Comparison of ENCODE assay signal across 7 mouse cellular contexts in the genomic region with DNA sequence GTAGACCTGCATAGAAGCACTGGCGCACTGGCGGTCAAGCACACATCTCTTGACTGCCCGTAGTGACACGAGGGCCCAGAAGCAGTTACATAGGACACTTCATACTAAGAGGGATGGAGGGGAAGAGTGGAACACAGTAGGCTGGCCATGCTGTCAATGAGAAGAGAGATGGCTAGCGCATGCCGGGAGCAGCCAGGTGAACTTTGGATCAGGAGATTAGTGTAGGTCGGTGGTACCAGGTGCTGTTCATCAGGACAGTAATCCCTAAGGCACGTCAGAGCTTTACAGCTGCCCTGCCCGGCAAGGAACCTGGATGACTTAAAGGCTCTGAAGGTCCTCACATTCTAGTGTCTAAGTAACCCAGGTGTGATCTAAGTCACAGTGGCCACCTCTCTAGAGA. TPM values are rescaled to one million over a fixed set of nuclear protein-coding genes. Genes with fewer than 3 reads are reported as not detected.
DNase-seq lines count a peak whose midpoint lies in the region; ATAC-seq and TF ChIP-seq lines count a peak whose summit lies in the region.

No protein-coding gene starts in this region.

- H3K4me1 ChIP-seq in lung, postnatal 0 days (ENCODE audit: insufficient read depth, low read depth, low read length), result 0 out of 2 replicates have a peak, but pooled peaks cover 5% of the 10 kb centered on the region
- peaks cover 10% of the 10 kb centered on the region for H3K4me1 ChIP-seq in hindbrain, embryonic 12.5 days
- H3K4me1 ChIP-seq in stomach, postnatal 0 days (replicated peaks; ENCODE audit: control insufficient read depth, insufficient read depth), result peaks cover 2% of the 10 kb centered on the region; the same call in 1 of the 2 replicates

- H3K9ac ChIP-seq in lung, postnatal 0 days (replicated peaks; ENCODE audit: low read depth), result no peak overlapping the region
- no peak overlapping the region for H3K9ac ChIP-seq in hindbrain, embryonic 12.5 days
- H3K9ac ChIP-seq in stomach, postnatal 0 days (ENCODE audit: low read length), result no peak overlapping the region

- TF ChIP-seq CTCF in lung, postnatal 0 days (IDR thresholded peaks at IDR 0.05), result no peak
- TF ChIP-seq CTCF in stomach, postnatal 0 days (IDR thresholded peaks at IDR 0.05; ENCODE audit: low read depth), result no peak

- 58% methylated on average over 9 of the region's 9 CpGs for WGBS in lung, postnatal 0 days
- WGBS in hindbrain, embryonic 12.5 days, result 90% methylated on average over 9 of the region's 9 CpGs
- WGBS in stomach, postnatal 0 days, result 48% methylated on average over 9 of the region's 9 CpGs

- DNase-seq in lung, postnatal 0 days (ENCODE audit: low spot score), result no peak
- no peak for DNase-seq in lung, postnatal 36 days
- peak; percentile 17 for DNase-seq in liver
- DNase-seq in stomach, postnatal 0 days (ENCODE audit: low spot score), result peak; percentile 31
- DNase-seq in left cerebral cortex, postnatal 10 days (ENCODE audit: extremely low spot score in 1 of 2, low spot score in 2 of 2), result no peak
- DNase-seq in cerebellum, postnatal 4 days (ENCODE audit: low spot score in 2 of 2), result no peak

- ATAC-seq in lung, postnatal 0 days, result no peak
- no peak for ATAC-seq in hindbrain, embryonic 12.5 days (ENCODE audit: low FRiP score)
- ATAC-seq in stomach, postnatal 0 days (ENCODE audit: low FRiP score, low TSS enrichment), result 0 out of 2 replicates have a peak, but pooled peaks have one; percentile 15

- no peak for TF ChIP-seq EP300 in lung, postnatal 0 days (IDR thresholded peaks at IDR 0.05)
- no peak for TF ChIP-seq EP300 in stomach, postnatal 0 days (optimal IDR thresholded peaks at IDR 0.05)

- H3K36me3 ChIP-seq in lung, postnatal 0 days (ENCODE audit: insufficient read depth, low read length), result no peaks in the 10 kb centered on the region
- H3K36me3 ChIP-seq in hindbrain, embryonic 12.5 days, result no peaks in the 10 kb centered on the region
- H3K36me3 ChIP-seq in stomach, postnatal 0 days (ENCODE audit: control insufficient read depth, insufficient read depth, low read length), result no peaks in the 10 kb centered on the region

- intact Hi-C loops in left cerebral cortex, postnatal 10 days (cut with DNase I), result loop anchor here (5.0 kb wide), 1 partner anchor 53 kb away; no protein-coding TSS in a partner anchor

- no peaks in the 10 kb centered on the region for H3K9me3 ChIP-seq in lung, postnatal 0 days (ENCODE audit: low read length)
- no peaks in the 10 kb centered on the region for H3K9me3 ChIP-seq in hindbrain, embryonic 12.5 days (replicated peaks)
- H3K9me3 ChIP-seq in stomach, postnatal 0 days (ENCODE audit: control insufficient read depth, low read length), result no peaks in the 10 kb centered on the region

- H3K27ac ChIP-seq in lung, postnatal 0 days (ENCODE audit: low read length), result peak overlapping the region; percentile 66; the same call in 1 of the 2 replicates
- no peak overlapping the region for H3K27ac ChIP-seq in hindbrain, embryonic 12.5 days
- H3K27ac ChIP-seq in stomach, postnatal 0 days (replicated peaks), result peak overlapping the region; percentile 83

- H3K4me3 ChIP-seq in lung, postnatal 0 days (ENCODE audit: low read depth, low read length), result no peak overlapping the region
- peak overlapping the region; percentile 96; the same call in 1 of the 2 replicates for H3K4me3 ChIP-seq in hindbrain, embryonic 12.5 days
- peak overlapping the region; percentile 89; the same call in 1 of the 2 replicates for H3K4me3 ChIP-seq in stomach, postnatal 0 days (ENCODE audit: low read depth, low read length)

- H3K4me2 ChIP-seq in lung, postnatal 0 days (replicated peaks; ENCODE audit: low read depth, low read length), result peak overlapping the region; percentile 86
- H3K4me2 ChIP-seq in hindbrain, embryonic 12.5 days (replicated peaks), result peak overlapping the region; percentile 77
- H3K4me2 ChIP-seq in stomach, postnatal 0 days (replicated peaks; ENCODE audit: low read depth), result peak overlapping the region; percentile 86

- no peaks in the 10 kb centered on the region for H3K27me3 ChIP-seq in lung, postnatal 0 days (replicated peaks; ENCODE audit: insufficient read depth, low read length)
- H3K27me3 ChIP-seq in hindbrain, embryonic 12.5 days, result no peaks in the 10 kb centered on the region
- H3K27me3 ChIP-seq in stomach, postnatal 0 days (ENCODE audit: control insufficient read depth, insufficient read depth, low read length), result no peaks in the 10 kb centered on the region

RNA-seq across cellular contexts. Expression of a gene that starts 23.7 kb away (rescaled TPM):
- polyA plus RNA-seq in lung, postnatal 0 days (2015; fragmentation: Nextera tagmentation; extraction: Ambion mirVana), result 18.1 and 20.0 TPM in 2 replicates
- polyA plus RNA-seq in hindbrain, embryonic 12.5 days (2016; fragmentation: Nextera tagmentation; extraction: Ambion mirVana), result 24.1 and 26.1 TPM in 2 replicates
- polyA plus RNA-seq in stomach, postnatal 0 days (2015; fragmentation: Nextera tagmentation; extraction: Ambion mirVana), result 17.8 and 18.1 TPM in 2 replicates
- total RNA-seq in left cerebral cortex, postnatal 10 days (2021), result 10 to 100 TPM; 59.1 to 61.7 TPM

RNA-seq across cellular contexts. Expression of a gene that starts 55.7 kb away (rescaled TPM):
- polyA plus RNA-seq in lung, postnatal 0 days (2015; fragmentation: Nextera tagmentation; extraction: Ambion mirVana), result 2.0 and 2.3 TPM in 2 replicates
- polyA plus RNA-seq in hindbrain, embryonic 12.5 days (2016; fragmentation: Nextera tagmentation; extraction: Ambion mirVana), result 35.0 and 40.0 TPM in 2 replicates
- 5.9 and 7.4 TPM in 2 replicates for polyA plus RNA-seq in stomach, postnatal 0 days (2015; fragmentation: Nextera tagmentation; extraction: Ambion mirVana)
- total RNA-seq in left cerebral cortex, postnatal 10 days (2021), result 1 to 10 TPM; 1.6 to 1.7 TPM

Comparison
In these comparisons a context has a peak if more than half of its experiments do, and no peak if none do; other contexts are left out.
1. DNase-seq: peak in liver (single experiment) and stomach, postnatal 0 days (single experiment); none in lung, postnatal 0 days (single experiment), lung, postnatal 36 days (single experiment), left cerebral cortex, postnatal 10 days (0 of 2) and cerebellum, postnatal 4 days (0 of 2).
2. Peak in every context shown above with its lines, with median percentiles within 50 percentile points of each other: H3K4me2 ChIP-seq.